Mouse (Mus musculus): Measurements from ENCODE around the gene Lrrfip1.

DNA sequence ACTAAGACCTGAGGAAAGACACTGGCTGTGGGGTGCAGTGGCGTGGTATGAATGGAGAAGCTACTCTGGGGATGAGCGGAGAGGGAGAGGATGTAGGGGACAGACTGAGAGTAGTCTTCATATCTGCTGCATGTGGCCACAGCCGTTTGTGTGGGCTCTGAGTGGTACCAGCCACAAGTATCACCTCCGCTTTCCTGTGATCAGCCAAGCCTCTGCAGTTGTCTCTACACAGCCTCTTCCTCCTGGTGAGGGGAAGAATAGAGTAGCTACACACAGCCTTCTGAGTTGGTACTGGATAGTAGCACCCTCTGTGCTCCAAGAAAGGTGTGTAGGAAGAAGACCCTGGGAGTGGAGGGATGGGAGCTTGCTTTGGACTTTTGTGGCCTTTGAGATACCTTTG, 38.7 kb downstream of the Lrrfip1 start:
- no peak for TF ChIP-seq CTCF (IDR thresholded peaks at IDR 0.05; ENCODE audit: extremely low read depth, insufficient read depth, insufficient read length, insufficient replicate concordance)
- TF ChIP-seq POLR2A (IDR thresholded peaks at IDR 0.05; ENCODE audit: low read depth, low read length), result no peak

All from spleen, adult 2 months (tissue).